In the genomic region with DNA sequence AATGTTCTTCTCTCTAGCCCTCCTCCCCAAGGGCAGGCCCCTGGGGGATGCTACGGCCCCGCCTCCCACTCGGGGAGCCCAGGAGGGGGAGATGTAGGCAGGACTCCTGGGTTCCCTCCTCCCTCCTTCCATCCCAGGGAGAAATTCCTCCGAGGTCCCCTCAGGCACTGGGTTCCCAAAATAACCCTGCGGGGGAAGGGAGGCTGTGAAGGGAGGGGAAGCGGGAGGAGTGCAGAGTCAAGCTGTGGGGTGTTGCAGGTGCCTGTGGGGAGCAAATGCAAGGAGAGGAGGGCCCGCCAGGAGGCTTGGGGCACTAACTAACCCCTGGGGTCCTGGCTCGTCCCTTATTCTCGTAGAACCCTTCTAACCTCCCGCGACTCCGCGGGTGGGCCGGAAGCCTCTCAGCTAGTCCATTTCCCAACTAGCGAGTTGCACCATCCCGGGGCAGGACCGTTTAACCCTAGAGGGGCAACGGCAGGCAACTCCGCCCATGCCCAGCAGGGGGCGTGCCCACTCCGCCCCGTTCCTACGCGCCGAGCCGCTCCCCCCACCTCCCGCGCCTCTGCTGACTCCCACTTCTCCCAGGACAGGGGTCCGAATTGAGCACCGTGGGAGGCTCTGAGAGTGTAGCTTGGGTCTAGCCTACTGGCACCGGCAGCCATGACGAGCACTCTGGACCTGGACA, we compare ENCODE assay signal across 8 mouse cellular contexts. TPM values are rescaled to one million over a fixed set of nuclear protein-coding genes. Genes with fewer than 3 reads are reported as not detected.
DNase-seq lines count a peak whose midpoint lies in the region; ATAC-seq and TF ChIP-seq lines count a peak whose summit lies in the region.

No protein-coding gene starts in this region.

- in situ Hi-C loops in CH12.LX (cut with MboI; ENCODE audit: low pct_ligation_motif_present, low pct_unique_long_range_greater_than_20kb, low sequenced_read_pairs), result no loop called here

- dilution Hi-C loops in CH12.LX (cut with MboI; ENCODE audit: extremely low pct_ligation_motif_present, extremely low pct_unique_long_range_greater_than_20kb, low sequenced_read_pairs), result no loop called here

- H3K36me3 ChIP-seq in CH12.LX (replicated peaks in 1 of 2; ENCODE audit: control insufficient read depth in 1 of 2, insufficient read depth in 1 of 2, low read length in 1 of 2), result peaks cover 0 to 27% of the 10 kb centered on the region in 2 experiments
- H3K36me3 ChIP-seq in embryonic facial prominence, embryonic 15.5 days, result no peaks in the 10 kb centered on the region
- no peaks in the 10 kb centered on the region for H3K36me3 ChIP-seq in kidney, adult 2 months (ENCODE audit: control insufficient read depth, insufficient read depth, low read length)
- no peaks in the 10 kb centered on the region for H3K36me3 ChIP-seq in lung, embryonic 15.5 days
- peaks cover 6% of the 10 kb centered on the region; the same call in 1 of the 2 replicates for H3K36me3 ChIP-seq in neural tube, embryonic 15.5 days

- H3K4me1 ChIP-seq in CH12.LX (ENCODE audit: control insufficient read depth in 1 of 2, insufficient read depth in 2 of 2), result peaks cover 4 to 39% of the 10 kb centered on the region in 2 experiments
- peaks cover 37% of the 10 kb centered on the region for H3K4me1 ChIP-seq in embryonic facial prominence, embryonic 15.5 days
- no peaks in the 10 kb centered on the region for H3K4me1 ChIP-seq in kidney, adult 2 months (ENCODE audit: control insufficient read depth, insufficient read depth, low read length)
- H3K4me1 ChIP-seq in lung, embryonic 15.5 days, result peaks cover 37% of the 10 kb centered on the region
- H3K4me1 ChIP-seq in neural tube, embryonic 15.5 days, result peaks cover 44% of the 10 kb centered on the region

- no peak for TF ChIP-seq EP300 in CH12.LX (IDR thresholded peaks at IDR 0.05; ENCODE audit: low read length)

- WGBS in embryonic facial prominence, embryonic 15.5 days, result 1% methylated on average over 32 of the region's 32 CpGs
- WGBS in kidney, adult 2 months, result under 1% methylated on average over 32 of the region's 32 CpGs
- under 1% methylated on average over 32 of the region's 32 CpGs for WGBS in lung, embryonic 15.5 days
- 1% methylated on average over 32 of the region's 32 CpGs for WGBS in neural tube, embryonic 15.5 days

- ATAC-seq in embryonic facial prominence, embryonic 15.5 days (ENCODE audit: insufficient number of reproducible peaks, low FRiP score, low TSS enrichment, low read depth), result 0 out of 2 replicates have a peak, but pooled peaks have one; percentile 21
- peak; percentile 41 for ATAC-seq in lung, embryonic 15.5 days (ENCODE audit: borderline replicate concordance, extremely low read depth, low FRiP score, low TSS enrichment)
- no peak for ATAC-seq in neural tube, embryonic 15.5 days (ENCODE audit: low FRiP score)

- H3K79me2 ChIP-seq in CH12.LX (replicated peaks; ENCODE audit: control insufficient read depth, extremely low read depth, insufficient read depth, poor library complexity, severe bottlenecking), result no peaks in the 10 kb centered on the region

- peak overlapping the region; percentile 20 to 53 (median 25) for H3K4me3 ChIP-seq in CH12.LX (replicated peaks in 1 of 3; ENCODE audit: low read depth in 2 of 3, low read length in 2 of 3, poor library complexity in 1 of 3)
- peak overlapping the region; percentile 52 for H3K4me3 ChIP-seq in embryonic facial prominence, embryonic 15.5 days (replicated peaks)
- H3K4me3 ChIP-seq in kidney, adult 2 months (ENCODE audit: insufficient read depth, low read depth, low read length), result peak overlapping the region; percentile 59
- H3K4me3 ChIP-seq in lung, embryonic 15.5 days, result peak overlapping the region; percentile 71
- peak overlapping the region; percentile 63 for H3K4me3 ChIP-seq in neural tube, embryonic 15.5 days (replicated peaks)

- H3K27ac ChIP-seq in CH12.LX (ENCODE audit: insufficient read depth, low read depth), result no peak overlapping the region
- H3K27ac ChIP-seq in embryonic facial prominence, embryonic 15.5 days (replicated peaks), result no peak overlapping the region
- peak overlapping the region; percentile 80 for H3K27ac ChIP-seq in kidney, adult 2 months (ENCODE audit: insufficient read depth, low read depth, low read length)
- H3K27ac ChIP-seq in lung, embryonic 15.5 days, result peak overlapping the region; percentile 67
- no peak overlapping the region for H3K27ac ChIP-seq in neural tube, embryonic 15.5 days (replicated peaks)

- no peak overlapping the region for H3K9ac ChIP-seq in CH12.LX (ENCODE audit: insufficient read depth, low read depth)
- no peak overlapping the region for H3K9ac ChIP-seq in embryonic facial prominence, embryonic 15.5 days
- H3K9ac ChIP-seq in lung, embryonic 15.5 days, result peak overlapping the region; percentile 46
- H3K9ac ChIP-seq in neural tube, embryonic 15.5 days (replicated peaks), result peak overlapping the region; percentile 42

- peak overlapping the region; percentile 90 for H3K4me2 ChIP-seq in CH12.LX (ENCODE audit: insufficient read depth, low read depth, poor library complexity, severe bottlenecking)
- H3K4me2 ChIP-seq in embryonic facial prominence, embryonic 15.5 days (replicated peaks), result peak overlapping the region; percentile 97
- peak overlapping the region; percentile 100 for H3K4me2 ChIP-seq in lung, embryonic 15.5 days
- peak overlapping the region; percentile 98 for H3K4me2 ChIP-seq in neural tube, embryonic 15.5 days

- TF ChIP-seq CTCF in CH12.LX (conservative IDR thresholded peaks at IDR 0.05 in 1 of 2, IDR thresholded peaks at IDR 0.05 in 1 of 2; ENCODE audit: low read depth in 2 of 2, low read length in 2 of 2), result peak; percentile 35 to 76; a peak in 3 of 4 replicates
- peak; percentile 72 for TF ChIP-seq CTCF in kidney, adult 2 months (conservative IDR thresholded peaks at IDR 0.05; ENCODE audit: insufficient read depth, insufficient read length, low read depth, low read length)

- no peak for TF ChIP-seq POLR2A in CH12.LX (IDR thresholded peaks at IDR 0.05; ENCODE audit: low read depth, low read length)
- no peak for TF ChIP-seq POLR2A in kidney, adult 2 months (IDR thresholded peaks at IDR 0.05; ENCODE audit: low read depth, low read length)

- no peaks in the 10 kb centered on the region for H3K27me3 ChIP-seq in CH12.LX (replicated peaks)
- peaks cover 44% of the 10 kb centered on the region for H3K27me3 ChIP-seq in embryonic facial prominence, embryonic 15.5 days
- H3K27me3 ChIP-seq in kidney, adult 2 months (replicated peaks; ENCODE audit: control insufficient read depth, insufficient read depth, low read length), result no peaks in the 10 kb centered on the region; the same call in 1 of the 2 replicates
- H3K27me3 ChIP-seq in lung, embryonic 15.5 days, result peaks cover 33% of the 10 kb centered on the region
- peaks cover 19% of the 10 kb centered on the region; the same call in 1 of the 2 replicates for H3K27me3 ChIP-seq in neural tube, embryonic 15.5 days (replicated peaks)

- peak; percentile 49 for DNase-seq in CH12.LX (ENCODE audit: extremely low read depth)
- peak; percentile 91 for DNase-seq in adrenal gland, postnatal 14 days
- peak; percentile 88 for DNase-seq in heart, adult 8-10 months (ENCODE audit: low spot score)
- DNase-seq in kidney, adult 2 months, result peak; percentile 84
- peak; percentile 92 for DNase-seq in thymus, postnatal 14 days

- peak; percentile 44 for TF ChIP-seq RAD21 in CH12.LX (IDR thresholded peaks at IDR 0.05; ENCODE audit: low read depth, low read length)

- H3K9me3 ChIP-seq in CH12.LX (replicated peaks; ENCODE audit: low read length), result no peaks in the 10 kb centered on the region
- H3K9me3 ChIP-seq in embryonic facial prominence, embryonic 15.5 days (replicated peaks), result no peaks in the 10 kb centered on the region
- H3K9me3 ChIP-seq in lung, embryonic 15.5 days, result no peaks in the 10 kb centered on the region
- no peaks in the 10 kb centered on the region for H3K9me3 ChIP-seq in neural tube, embryonic 15.5 days (replicated peaks)

RNA-seq across cellular contexts. Expression of a gene that starts 2.1 kb away (rescaled TPM):
- total RNA-seq in CH12.LX (2012; rRNA removed) (16.9 and 22.0 TPM in 2 replicates), CH12.LX (2014; rRNA removed) (7.4 and 9.3 TPM in 2 replicates)
- 26.0 and 37.9 TPM in 2 replicates for polyA plus RNA-seq in CH12.LX (2012; ENCODE audit: insufficient read length, low read depth)
- total RNA-seq in adrenal gland, postnatal 14 days (2021), result 51.5 and 82.7 TPM in 2 replicates
- polyA plus RNA-seq in embryonic facial prominence, embryonic 15.5 days (2015; fragmentation: Nextera tagmentation; extraction: Ambion mirVana), result 39.9 and 45.0 TPM in 2 replicates
- total RNA-seq in heart, adult 8-10 months (2022), result 10 to 100 TPM; 31.2 to 51.0 (median 43.8) TPM
- polyA plus RNA-seq in kidney, adult 2 months (2012; rRNA removed), result 76.8 and 90.0 TPM in 2 replicates
- polyA plus RNA-seq in lung, embryonic 15.5 days (2015; fragmentation: Nextera tagmentation; extraction: Ambion mirVana), result 62.6 and 72.1 TPM in 2 replicates
- 197 and 217 TPM in 2 replicates for polyA plus RNA-seq in neural tube, embryonic 15.5 days (2015; fragmentation: Nextera tagmentation; extraction: Ambion mirVana)

RNA-seq across cellular contexts. Expression of a gene that starts 17.1 kb away (rescaled TPM):
- total RNA-seq in CH12.LX (2012; rRNA removed) (0.47 and 0.63 TPM in 2 replicates), CH12.LX (2014; rRNA removed) (0.32 and 0.92 TPM in 2 replicates)
- polyA plus RNA-seq in CH12.LX (2012; ENCODE audit: insufficient read length, low read depth), result 1.2 and 2.0 TPM in 2 replicates
- 64.2 and 85.7 TPM in 2 replicates for total RNA-seq in adrenal gland, postnatal 14 days (2021)
- polyA plus RNA-seq in embryonic facial prominence, embryonic 15.5 days (2015; fragmentation: Nextera tagmentation; extraction: Ambion mirVana), result 35.6 and 38.9 TPM in 2 replicates
- total RNA-seq in heart, adult 8-10 months (2022), result 1,000 to 10,000 TPM; 1,301 to 1,379 (median 1,330) TPM
- polyA plus RNA-seq in kidney, adult 2 months (2012; rRNA removed), result 15.0 and 47.1 TPM in 2 replicates
- 17.7 and 22.3 TPM in 2 replicates for polyA plus RNA-seq in lung, embryonic 15.5 days (2015; fragmentation: Nextera tagmentation; extraction: Ambion mirVana)
- 7.5 and 12.0 TPM in 2 replicates for polyA plus RNA-seq in neural tube, embryonic 15.5 days (2015; fragmentation: Nextera tagmentation; extraction: Ambion mirVana)

RNA-seq across cellular contexts. Expression of a gene that starts 17.3 kb away (rescaled TPM):
- 0.29 and 0.30 TPM in 2 replicates for total RNA-seq in CH12.LX (2012; rRNA removed)
- total RNA-seq in CH12.LX (2014; rRNA removed), result 0.20 and 0.31 TPM in 2 replicates
- polyA plus RNA-seq in CH12.LX (2012; ENCODE audit: insufficient read length, low read depth), result 0.71 and 1.1 TPM in 2 replicates
- total RNA-seq in adrenal gland, postnatal 14 days (2021), result 7.8 and 9.3 TPM in 2 replicates
- 1.7 and 1.8 TPM in 2 replicates for polyA plus RNA-seq in embryonic facial prominence, embryonic 15.5 days (2015; fragmentation: Nextera tagmentation; extraction: Ambion mirVana)
- total RNA-seq in heart, adult 8-10 months (2022), result 1 to 10 TPM; 3.3 to 6.8 (median 4.1) TPM
- 5.9 and 6.4 TPM in 2 replicates for polyA plus RNA-seq in kidney, adult 2 months (2012; rRNA removed)
- 0.58 and 0.97 TPM in 2 replicates for polyA plus RNA-seq in lung, embryonic 15.5 days (2015; fragmentation: Nextera tagmentation; extraction: Ambion mirVana)
- polyA plus RNA-seq in neural tube, embryonic 15.5 days (2015; fragmentation: Nextera tagmentation; extraction: Ambion mirVana), result 31.3 and 45.7 TPM in 2 replicates

RNA-seq across cellular contexts. Expression of a gene that starts 37.8 kb away (rescaled TPM):
- total RNA-seq in CH12.LX (2012; rRNA removed), result 70.4 and 83.2 TPM in 2 replicates
- 54.5 and 64.7 TPM in 2 replicates for total RNA-seq in CH12.LX (2014; rRNA removed)
- 229 and 251 TPM in 2 replicates for polyA plus RNA-seq in CH12.LX (2012; ENCODE audit: insufficient read length, low read depth)
- 210 and 223 TPM in 2 replicates for total RNA-seq in adrenal gland, postnatal 14 days (2021)
- 132 and 145 TPM in 2 replicates for polyA plus RNA-seq in embryonic facial prominence, embryonic 15.5 days (2015; fragmentation: Nextera tagmentation; extraction: Ambion mirVana)
- 100 to 1,000 TPM in 1 of 4 experiments, 10 to 100 TPM in 3; 84.3 to 103 (median 91.3) TPM for total RNA-seq in heart, adult 8-10 months (2022)
- polyA plus RNA-seq in kidney, adult 2 months (2012; rRNA removed), result 71.3 and 76.3 TPM in 2 replicates
- 133 and 136 TPM in 2 replicates for polyA plus RNA-seq in lung, embryonic 15.5 days (2015; fragmentation: Nextera tagmentation; extraction: Ambion mirVana)
- 88.7 and 104 TPM in 2 replicates for polyA plus RNA-seq in neural tube, embryonic 15.5 days (2015; fragmentation: Nextera tagmentation; extraction: Ambion mirVana)

Comparison
In these comparisons a context has a peak if more than half of its experiments do, and no peak if none do; other contexts are left out.
1. H3K27ac ChIP-seq: peak in kidney, adult 2 months (single experiment) and lung, embryonic 15.5 days (single experiment); none in CH12.LX (single experiment), embryonic facial prominence, embryonic 15.5 days (single experiment) and neural tube, embryonic 15.5 days (single experiment).
2. H3K9ac ChIP-seq: peak in lung, embryonic 15.5 days (single experiment) and neural tube, embryonic 15.5 days (single experiment); none in CH12.LX (single experiment) and embryonic facial prominence, embryonic 15.5 days (single experiment).
3. Peak in every context shown above with its lines, with median percentiles within 50 percentile points of each other: DNase-seq, H3K4me2 ChIP-seq and H3K4me3 ChIP-seq.